Comparison of ENCODE assay signal across 8 mouse cellular contexts in genomic region chr15:103257790-103258728, GRCm38 (mm10). TPM values are rescaled to one million over a fixed set of nuclear protein-coding genes. Genes with fewer than 3 reads are reported as not detected.
DNase-seq lines count a peak whose midpoint lies in the region; ATAC-seq and TF ChIP-seq lines count a peak whose summit lies in the region.

TSS of gene Nfe2 (minus strand) at chr15:103258403.

- H3K4me2 ChIP-seq in hindbrain, postnatal 0 days (ENCODE audit: low read depth, low read length) = peak within 1 kb of the TSS; percentile 30
- H3K4me2 ChIP-seq in liver, embryonic 14.5 days (ENCODE audit: low read depth) = peak within 1 kb of the TSS; percentile 81
- peak within 1 kb of the TSS; percentile 10; the same call in 1 of the 2 replicates for H3K4me2 ChIP-seq in neural tube, embryonic 12.5 days (replicated peaks)

- TF ChIP-seq CTCF in hindbrain, postnatal 0 days (IDR thresholded peaks at IDR 0.05; ENCODE audit: low read depth) = no peak
- peak; percentile 56 for TF ChIP-seq CTCF in liver, embryonic 14.5 days (IDR thresholded peaks at IDR 0.05; ENCODE audit: low read depth)

- DNase-seq in CD8-positive naive resting alpha-beta T cell, adult 2 months (ENCODE audit: low read depth in 2 of 2, low spot score in 2 of 2) = peak; percentile 56 to 62
- peak; percentile 82 for DNase-seq in adrenal gland, adult 8-10 months
- peak; percentile 12 for DNase-seq in gastrocnemius, postnatal 10 days
- peak; percentile 7 for DNase-seq in hindbrain, postnatal 0 days (ENCODE audit: low spot score)
- DNase-seq in liver, embryonic 14.5 days (ENCODE audit: low read depth in 3 of 3, low spot score in 3 of 3) = peak; percentile 98
- DNase-seq in urinary bladder, postnatal 14 days (ENCODE audit: low spot score) = peak; percentile 70
- no peak for DNase-seq in cerebellum, adult 18-20 months

- H3K36me3 ChIP-seq in hindbrain, postnatal 0 days (ENCODE audit: insufficient read depth, low read length) = no peaks in the 10 kb centered on the region
- peaks cover 6% of the 10 kb centered on the region for H3K36me3 ChIP-seq in liver, embryonic 14.5 days (replicated peaks; ENCODE audit: control insufficient read depth, insufficient read depth, low read depth)
- no peaks in the 10 kb centered on the region for H3K36me3 ChIP-seq in neural tube, embryonic 12.5 days

- H3K27ac ChIP-seq in hindbrain, postnatal 0 days = no peak within 1 kb of the TSS
- peak within 1 kb of the TSS; percentile 95 for H3K27ac ChIP-seq in liver, embryonic 14.5 days
- no peak within 1 kb of the TSS for H3K27ac ChIP-seq in neural tube, embryonic 12.5 days

- H3K9me3 ChIP-seq in hindbrain, postnatal 0 days (ENCODE audit: low read length) = no peaks in the 10 kb centered on the region
- H3K9me3 ChIP-seq in liver, embryonic 14.5 days (ENCODE audit: control insufficient read depth, low read length) = no peaks in the 10 kb centered on the region
- no peaks in the 10 kb centered on the region for H3K9me3 ChIP-seq in neural tube, embryonic 12.5 days

- 0 out of 2 replicates have a peak, but pooled peaks have one; percentile 43 for ATAC-seq in hindbrain, postnatal 0 days
- ATAC-seq in liver, embryonic 14.5 days (ENCODE audit: insufficient read depth) = peak; percentile 95
- ATAC-seq in neural tube, embryonic 12.5 days (ENCODE audit: low FRiP score, low read depth) = peak; percentile 56; the same call in 1 of the 2 replicates

- no peaks in the 10 kb centered on the region for H3K27me3 ChIP-seq in hindbrain, postnatal 0 days (ENCODE audit: insufficient read depth, low read length)
- no peaks in the 10 kb centered on the region for H3K27me3 ChIP-seq in liver, embryonic 14.5 days (ENCODE audit: control insufficient read depth, insufficient read depth, low read length)
- peaks cover 8% of the 10 kb centered on the region; the same call in 1 of the 2 replicates for H3K27me3 ChIP-seq in neural tube, embryonic 12.5 days (replicated peaks)

- no peak within 1 kb of the TSS for H3K4me3 ChIP-seq in hindbrain, postnatal 0 days (ENCODE audit: low read length)
- peak within 1 kb of the TSS; percentile 79 to 94 for H3K4me3 ChIP-seq in liver, embryonic 14.5 days (ENCODE audit: insufficient read depth in 1 of 2, low read depth in 2 of 2, low read length in 2 of 2)
- H3K4me3 ChIP-seq in neural tube, embryonic 12.5 days = no peak within 1 kb of the TSS

- no peaks in the 10 kb centered on the region; the same call in 1 of the 2 replicates for H3K4me1 ChIP-seq in hindbrain, postnatal 0 days (ENCODE audit: insufficient read depth, low read length)
- H3K4me1 ChIP-seq in liver, embryonic 14.5 days (replicated peaks; ENCODE audit: control insufficient read depth in 2 of 2, insufficient read depth in 2 of 2, low read length in 1 of 2) = peaks cover 42 to 50% of the 10 kb centered on the region in 2 experiments
- H3K4me1 ChIP-seq in neural tube, embryonic 12.5 days = peaks cover 12% of the 10 kb centered on the region

- no peak for TF ChIP-seq EP300 in liver, embryonic 14.5 days (IDR thresholded peaks at IDR 0.05; ENCODE audit: low read depth)

- WGBS in hindbrain, postnatal 0 days = 17% methylated on average over 15 of the region's 15 CpGs
- under 1% methylated on average over 15 of the region's 15 CpGs for WGBS in liver, embryonic 14.5 days (ENCODE audit: insufficient replicate concordance)
- 17% methylated on average over 15 of the region's 15 CpGs for WGBS in neural tube, embryonic 12.5 days

- no peak within 1 kb of the TSS for H3K9ac ChIP-seq in hindbrain, postnatal 0 days (replicated peaks; ENCODE audit: low read length)
- peak within 1 kb of the TSS; percentile 97 for H3K9ac ChIP-seq in liver, embryonic 14.5 days (replicated peaks)
- H3K9ac ChIP-seq in neural tube, embryonic 12.5 days = no peak within 1 kb of the TSS

RNA-seq across cellular contexts. Expression of gene Nfe2, which starts in this region (rescaled TPM):
- under 1 TPM in 3 of 4 experiments, not detected in 1; 0.24 to 0.44 (median 0.37) TPM for total RNA-seq in adrenal gland, adult 8-10 months (2022)
- total RNA-seq in gastrocnemius, postnatal 10 days (2021) = 1 to 10 TPM in 1 of 2 experiments, not detected in 1; 1.2 TPM
- total RNA-seq in hindbrain, postnatal 0 days (2014; rRNA removed) = 0.63 TPM in 1 of 2 replicates, not detected in the other
- polyA plus RNA-seq in hindbrain, postnatal 0 days (2015; fragmentation: Nextera tagmentation; extraction: Ambion mirVana) = 0.20 and 0.33 TPM in 2 replicates
- 178 and 222 TPM in 2 replicates for polyA plus RNA-seq in liver, embryonic 14.5 days (2012; rRNA removed)
- 175 and 184 TPM in 2 replicates for polyA plus RNA-seq in liver, embryonic 14.5 days (2014; fragmentation: Nextera tagmentation; extraction: Ambion mirVana)
- 3.2 and 4.3 TPM in 2 replicates for polyA plus RNA-seq in neural tube, embryonic 12.5 days (2016; fragmentation: Nextera tagmentation; extraction: Ambion mirVana)

Comparison
In these comparisons a context has a peak if more than half of its experiments do, and no peak if none do; other contexts are left out.
1. RNA of gene Nfe2 (polyA plus RNA-seq): 175 to 222 TPM in liver, embryonic 14.5 days; 3.2 to 4.3 TPM in neural tube, embryonic 12.5 days and 0.20 to 0.33 TPM in hindbrain, postnatal 0 days; every median in the first group is over 10 times any median in the second.
2. Peak in DNase-seq in adrenal gland, adult 8-10 months; RNA of the gene not detected or under 1 TPM.
3. Peak in DNase-seq, ATAC-seq and H3K4me2 ChIP-seq in hindbrain, postnatal 0 days; RNA of the gene not detected or under 1 TPM.
4. DNase-seq: peak in CD8-positive naive resting alpha-beta T cell, adult 2 months (2 of 2), gastrocnemius, postnatal 10 days (single experiment), liver, embryonic 14.5 days (3 of 3) and urinary bladder, postnatal 14 days (single experiment); none in cerebellum, adult 18-20 months (0 of 2).
5. ATAC-seq: peak in every context shown above with its lines; median percentile 95 in liver, embryonic 14.5 days; 56 in neural tube, embryonic 12.5 days; 43 in hindbrain, postnatal 0 days.
6. H3K4me2 ChIP-seq: peak in every context shown above with its lines; median percentile 81 in liver, embryonic 14.5 days; 30 in hindbrain, postnatal 0 days; 10 in neural tube, embryonic 12.5 days.
7. H3K4me3 ChIP-seq: peak in liver, embryonic 14.5 days (2 of 2); none in hindbrain, postnatal 0 days (single experiment) and neural tube, embryonic 12.5 days (single experiment).